Mouse (Mus musculus) liver, postnatal 0 days (tissue): ENCODE data around the gene Nisch. TPM values are rescaled to one million over a fixed set of nuclear protein-coding genes. Genes with fewer than 3 reads are reported as not detected.
A peak's percentile ranks its signal among the peaks of the same experiment; 100 is the strongest.

Experiments
- ATAC-seq: fragments of 200-750 bp; cut with Nextera tagmentation; 2 replicates; pipeline ENCODE4 v1.8.0; 2017; ENCODE audit warnings: mild to moderate bottlenecking, moderate library complexity
- DNase-seq: peaks from one replicate; pipeline ENCODE4 v3.0.0-alpha.2; 2016
- H3K27ac ChIP-seq: fragments of 300-500 bp; sonication (generic); 2 replicates; pipeline ENCODE4 v1.5.1; 2014; ENCODE audit warnings: antibody characterized with exemption, moderate library complexity, mild to moderate bottlenecking, low read depth
- H3K27me3 ChIP-seq: fragments of 300-500 bp; sonication (generic); 2 replicates; pipeline ENCODE4 v1.6.1; 2014; ENCODE audit warnings: low read length, control low read depth, mixed read lengths; ENCODE audit not compliant: insufficient read depth
- H3K36me3 ChIP-seq: fragments of 300-500 bp; sonication (generic); replicated peaks from 2 replicates; pipeline ENCODE4 v1.6.1; 2014; ENCODE audit warnings: mild to moderate bottlenecking, control low read depth, low read length, moderate library complexity, mixed read lengths; ENCODE audit not compliant: insufficient read depth
- H3K4me1 ChIP-seq: fragments of 300-500 bp; sonication (generic); 2 replicates; pipeline ENCODE4 v1.6.1; 2014; ENCODE audit warnings: antibody characterized with exemption, mild to moderate bottlenecking, control low read depth; ENCODE audit not compliant: insufficient read depth
- H3K4me2 ChIP-seq: fragments of 300-500 bp; sonication (generic); 2 replicates; pipeline ENCODE4 v1.6.1; 2014; ENCODE audit warnings: low read depth, mild to moderate bottlenecking, low read length, moderate library complexity, mixed read lengths
- H3K4me3 ChIP-seq: fragments of 300-500 bp; sonication (generic); 2 replicates; pipeline ENCODE4 v1.5.1; 2014; ENCODE audit warnings: low read depth, low read length
- H3K9ac ChIP-seq: fragments of 300-500 bp; sonication (generic); replicated peaks from 2 replicates; pipeline ENCODE4 v1.6.1; 2014; ENCODE audit warnings: mild to moderate bottlenecking, moderate library complexity
- H3K9me3 ChIP-seq: fragments of 300-500 bp; sonication (generic); 2 replicates; pipeline ENCODE4 v1.6.1; 2016; ENCODE audit warnings: mild to moderate bottlenecking, control low read depth, low read length, mixed read lengths
- CTCF ChIP-seq: sonication (generic); IDR thresholded peaks from 2 replicates; pipeline ENCODE4 v1.5.1; 2016; ENCODE audit warnings: antibody characterized with exemption, low read depth
- EP300 ChIP-seq: IDR thresholded peaks from 2 replicates; pipeline ENCODE4 v1.6.1; 2016; ENCODE audit warnings: antibody characterized with exemption, low read depth, mild to moderate bottlenecking
- WGBS: fragments of 180-500 bp; shearing (Covaris S2); extraction: QIAGEN DNeasy Blood & Tissue Kit; methylation state at CpG from one replicate; pipeline ENCODE4 v1.1.7; 2014; ENCODE audit not compliant: insufficient replicate concordance; 5-methylcytosine and 5-hydroxymethylcytosine counted together
- polyA plus RNA-seq: library from polyadenylated mRNA; unstranded; fragments of >200 nt; fragmentation: Nextera tagmentation; extraction: Ambion mirVana; gene quantifications from 2 replicates; pipeline ENCODE4 v1.2.1, GENCODE M21; 2015

Gene Nisch
- polyA plus RNA-seq, 1 experiment from 2014 or later: 65.0 TPM

GRCm38 (mm10) chr14:31171821-31172220 lies 44.9 kb downstream of the Nisch start:
- ATAC-seq: no peak

GRCm38 (mm10) chr14:31171386-31171785 lies 45.4 kb downstream of the Nisch start:
- H3K4me3 ChIP-seq: no peak overlapping the region
- H3K27me3 ChIP-seq: no peaks in the 10 kb centered on the region
- H3K36me3 ChIP-seq: peaks cover 62% of the 10 kb centered on the region
- H3K9me3 ChIP-seq: no peaks in the 10 kb centered on the region
- H3K27ac ChIP-seq: no peak overlapping the region
- TF ChIP-seq CTCF: no peak
- TF ChIP-seq EP300: no peak
- H3K4me2 ChIP-seq: no peak overlapping the region
- whole genome bisulfite sequencing: 79% methylated on average over 11 of the region's 11 CpGs
- ATAC-seq (no peak), DNase-seq (no peak)
- no peak overlapping the region for H3K9ac ChIP-seq
- peaks cover 8% of the 10 kb centered on the region; the same call in 1 of the 2 replicates for H3K4me1 ChIP-seq

More at GRCm38 (mm10) chr14:31171821-31172220, 44.9 kb downstream of the Nisch start:
- Histone ChIP-seq H3K27me3 (no peaks in the 10 kb centered on the region), H3K9me3 (no peaks in the 10 kb centered on the region), H3K4me2 (no peak overlapping the region), H3K4me3 (no peak overlapping the region), H3K4me1 (0 out of 2 replicates have a peak, but pooled peaks cover 4% of the 10 kb centered on the region), H3K9ac (no peak overlapping the region), H3K36me3 (peaks cover 67% of the 10 kb centered on the region), H3K27ac (no peak overlapping the region)
- no peak for DNase-seq
- TF ChIP-seq EP300: no peak
- TF ChIP-seq CTCF: no peak
- WGBS: 90% methylated on average over 15 of the region's 15 CpGs

GRCm38 (mm10) chr14:31170963-31171362 lies 45.8 kb downstream of the Nisch start:
- TF ChIP-seq EP300 (no peak), CTCF (no peak)
- 73% methylated on average over 13 of the region's 13 CpGs for WGBS
- ATAC-seq: no peak

GRCm38 (mm10) chr14:31169508-31169907 lies 47.2 kb downstream of the Nisch start:
- 35% methylated on average over 6 of the region's 6 CpGs for WGBS
- H3K9me3 ChIP-seq: no peaks in the 10 kb centered on the region
- no peaks in the 10 kb centered on the region for H3K27me3 ChIP-seq
- H3K4me1 ChIP-seq: peaks cover 18% of the 10 kb centered on the region
- TF ChIP-seq CTCF (no peak), EP300 (no peak)
- H3K36me3 ChIP-seq: peaks cover 43% of the 10 kb centered on the region
- H3K4me2 ChIP-seq: no peak overlapping the region
- H3K4me3 ChIP-seq: no peak overlapping the region
- ATAC-seq: no peak
- no peak overlapping the region for H3K27ac ChIP-seq
- no peak for DNase-seq
- no peak overlapping the region for H3K9ac ChIP-seq

More at GRCm38 (mm10) chr14:31170963-31171362, 45.8 kb downstream of the Nisch start:
- H3K4me1 ChIP-seq: peaks cover 10% of the 10 kb centered on the region; the same call in 1 of the 2 replicates
- no peak overlapping the region for H3K4me3 ChIP-seq
- no peak overlapping the region for H3K9ac ChIP-seq
- H3K27ac ChIP-seq: no peak overlapping the region
- H3K9me3 ChIP-seq: no peaks in the 10 kb centered on the region
- H3K36me3 ChIP-seq: peaks cover 58% of the 10 kb centered on the region
- DNase-seq: no peak
- no peak overlapping the region for H3K4me2 ChIP-seq
- no peaks in the 10 kb centered on the region for H3K27me3 ChIP-seq

- Histone ChIP-seq H3K9ac (peak within 1 kb of the TSS; percentile 50), H3K9me3 (no peaks in the 10 kb centered on the region), H3K4me3 (peak within 1 kb of the TSS; percentile 24), H3K27me3 (no peaks in the 10 kb centered on the region), H3K4me2 (0 out of 2 replicates have a peak within 1 kb of the TSS, but pooled peaks have one; percentile 4), H3K27ac (peak within 1 kb of the TSS; percentile 69), H3K36me3 (peaks cover 33% of the 10 kb centered on the region), H3K4me1 (peaks cover 25% of the 10 kb centered on the region)
- 15% methylated on average over 10 of the region's 10 CpGs for WGBS
- no peak for DNase-seq
- TF ChIP-seq EP300 (peak; percentile 60; the same call in 1 of the 2 replicates), CTCF (no peak)
- ATAC-seq: peak; percentile 7; the same call in 1 of the 2 replicates
Measured at GRCm38 (mm10) chr14:31168425-31168824, 48.3 kb downstream of the Nisch start, which contains the start of gene Stab1. Gene Stab1 (minus strand): TSS chr14:31168641.

GRCm38 (mm10) chr14:31166827-31167226 lies 49.9 kb downstream of the Nisch start:
- DNase-seq (no peak), ATAC-seq (no peak)
- Histone ChIP-seq H3K4me1 (peaks cover 37% of the 10 kb centered on the region), H3K9me3 (no peaks in the 10 kb centered on the region), H3K36me3 (peaks cover 17% of the 10 kb centered on the region), H3K27me3 (no peaks in the 10 kb centered on the region), H3K4me2 (peak overlapping the region; percentile 44; the same call in 1 of the 2 replicates), H3K4me3 (peak overlapping the region; percentile 24), H3K9ac (peak overlapping the region; percentile 50), H3K27ac (peak overlapping the region; percentile 69)
- 61% methylated on average over 9 of the region's 9 CpGs for WGBS
- no peak for TF ChIP-seq CTCF
- no peak for TF ChIP-seq EP300
